Mouse (Mus musculus) spleen, postnatal 4 days (tissue): ENCODE results near the gene Olfr91.

Source experiments
- DNase-seq, 2 experiments: peaks; one replicate each; pipeline ENCODE4 v3.0.0; 2022; ENCODE audit warnings: low spot score in 2 of 2

Olfr91 gene

GRCm38 (mm10) chr17:37062101-37062641, 35.9 kb downstream of the Olfr91 start:
- DNase-seq, result no peak

DNA sequence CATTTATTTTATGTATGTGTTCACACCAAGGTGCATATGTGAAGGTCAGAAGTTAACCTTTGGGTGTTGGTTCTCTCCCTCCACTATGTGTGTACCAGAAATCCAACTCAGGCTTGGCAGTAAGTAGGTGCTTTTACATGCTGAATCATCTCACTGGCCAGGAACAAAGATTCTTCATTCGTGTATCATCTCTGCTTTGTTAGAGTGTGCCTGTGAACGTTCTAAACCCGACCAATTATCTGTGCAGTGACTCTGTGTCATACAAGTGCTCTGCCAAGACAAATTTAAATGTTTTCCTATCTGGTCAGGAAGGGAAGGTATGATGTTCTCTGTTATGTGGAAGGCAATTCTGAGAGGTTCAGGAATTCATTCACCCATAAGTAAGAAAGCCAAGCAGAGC, 36.6 kb downstream of the Olfr91 start:
- no peak for DNase-seq

DNA sequence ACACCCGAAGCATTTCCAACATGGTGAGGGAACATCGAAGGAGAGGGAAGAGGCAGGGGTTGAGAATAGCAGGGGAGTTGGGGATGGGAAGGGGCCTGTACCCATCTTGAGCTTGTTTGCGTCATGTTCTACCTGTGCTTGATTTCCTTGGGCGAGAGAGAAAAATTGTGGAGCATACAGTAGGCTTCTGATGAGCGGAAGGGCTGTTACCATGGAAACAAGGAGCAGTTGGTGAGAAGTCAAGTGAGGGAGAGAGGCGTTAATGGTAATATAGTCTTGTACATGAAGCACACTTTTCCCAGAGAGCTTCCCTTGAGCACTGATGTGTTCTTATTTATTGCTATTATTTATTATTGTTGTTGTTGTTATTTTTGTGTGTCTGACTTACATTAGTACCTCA, 41.1 kb downstream of the Olfr91 start:
- DNase-seq, result no peak

DNA sequence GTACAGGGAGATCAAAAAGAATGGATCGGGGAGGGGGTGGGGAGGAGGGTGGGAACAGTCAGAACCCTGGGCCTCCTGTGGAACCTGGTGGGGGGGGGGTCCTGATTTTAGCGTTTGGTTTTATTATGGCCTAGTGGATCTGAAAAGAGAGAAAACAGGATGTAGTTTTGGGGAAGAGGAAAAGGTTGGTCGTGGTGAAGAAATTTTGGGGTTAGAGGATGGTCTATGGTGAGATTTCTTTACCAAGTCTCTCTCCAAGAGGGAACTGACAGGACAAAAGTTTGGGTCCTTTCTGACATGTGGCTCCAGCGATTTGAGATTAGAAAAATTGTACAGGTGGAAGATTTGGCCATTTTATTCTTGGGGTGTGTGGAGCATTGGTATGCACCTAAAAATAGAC, 46.3 kb downstream of the Olfr91 start:
- DNase-seq, result no peak

GRCm38 (mm10) chr17:37050876-37051275, 47.2 kb downstream of the Olfr91 start:
- no peak for DNase-seq

DNA sequence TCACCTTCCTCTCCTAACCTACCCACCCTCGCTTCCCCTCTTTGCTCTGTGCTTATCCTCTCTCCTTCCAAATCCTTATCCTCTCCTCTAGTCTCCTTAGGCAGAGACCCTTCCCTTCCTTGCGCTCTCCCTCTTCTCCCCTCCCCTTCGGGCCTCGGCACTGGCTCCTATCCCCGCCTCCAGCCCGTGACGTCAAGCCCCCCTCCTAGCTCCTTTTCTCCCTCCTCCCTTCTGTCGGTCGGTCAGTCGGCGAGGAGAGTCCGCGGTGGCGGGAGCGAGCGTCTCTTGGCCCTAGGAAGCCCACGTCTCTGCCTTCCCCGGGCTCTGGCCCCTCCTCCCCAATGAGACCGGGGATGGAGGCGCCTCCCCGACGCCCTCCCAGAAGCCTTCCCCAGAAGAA, 47.7 kb downstream of the Olfr91 start:
- peak in 1 of 2 experiments; percentile 64 for DNase-seq

DNA sequence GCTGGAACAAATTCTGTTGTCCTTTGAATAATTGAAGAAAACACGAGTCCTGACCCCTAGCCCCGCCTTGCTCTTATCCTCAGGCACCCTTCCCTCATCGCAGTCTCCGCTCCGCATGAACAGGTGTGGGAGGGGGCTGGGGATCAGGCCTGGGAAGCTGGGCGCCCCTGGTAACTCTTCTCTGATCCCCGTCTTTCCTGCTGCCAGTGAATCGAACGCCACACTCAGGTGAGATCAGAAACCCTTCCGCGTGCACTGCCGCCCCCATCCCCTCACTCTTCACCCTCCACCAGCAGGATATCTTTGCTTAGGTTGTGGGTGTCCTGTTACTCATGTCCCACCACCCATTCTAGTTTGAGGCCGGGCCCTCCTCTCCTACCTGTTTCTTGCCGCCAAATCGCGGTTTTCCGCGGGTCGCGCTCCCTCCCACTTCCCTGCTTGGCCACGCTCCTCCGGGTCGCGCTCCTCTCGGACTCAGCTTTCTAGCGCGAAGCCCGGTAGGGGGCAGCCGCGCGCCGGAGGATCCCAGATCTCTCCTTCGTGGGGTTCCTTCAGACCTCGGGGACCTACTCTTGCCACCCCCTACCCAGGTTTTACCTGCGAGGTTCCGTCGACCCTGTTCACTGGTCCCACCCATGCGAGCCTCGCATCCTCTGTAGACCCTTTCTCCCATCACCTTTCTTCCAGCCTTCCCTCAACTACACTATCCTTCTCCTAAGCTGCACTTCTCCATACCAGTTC, 48.3 kb downstream of the Olfr91 start:
- peak in 1 of 2 experiments; percentile 74 for DNase-seq

DNA sequence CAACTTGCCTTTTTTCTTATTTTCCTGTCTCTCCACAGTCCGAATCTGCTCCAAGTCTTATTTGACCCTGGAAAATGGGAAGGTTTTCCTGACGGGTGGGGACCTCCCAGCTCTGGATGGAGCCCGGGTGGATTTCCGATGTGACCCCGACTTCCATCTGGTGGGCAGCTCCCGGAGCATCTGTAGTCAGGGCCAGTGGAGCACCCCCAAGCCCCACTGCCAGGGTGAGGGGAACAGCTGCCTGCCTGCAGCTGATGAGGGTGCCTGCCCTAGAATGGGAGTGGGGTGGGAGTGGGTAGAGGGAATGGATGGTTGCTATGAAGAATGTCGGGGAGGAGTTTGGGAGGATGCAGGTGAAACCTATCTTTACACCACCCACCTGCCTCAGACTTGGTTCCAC, 49.7 kb downstream of the Olfr91 start:
- no peak for DNase-seq

- DNase-seq, result no peak
Measured at GRCm38 (mm10) chr17:37047981-37048380, 50.1 kb downstream of the Olfr91 start.

GRCm38 (mm10) chr17:37047332-37047976, 50.6 kb downstream of the Olfr91 start:
- no peak for DNase-seq

GRCm38 (mm10) chr17:37046312-37047112, 51.6 kb downstream of the Olfr91 start:
- DNase-seq, result peak in 1 of 2 experiments; percentile 67

DNA sequence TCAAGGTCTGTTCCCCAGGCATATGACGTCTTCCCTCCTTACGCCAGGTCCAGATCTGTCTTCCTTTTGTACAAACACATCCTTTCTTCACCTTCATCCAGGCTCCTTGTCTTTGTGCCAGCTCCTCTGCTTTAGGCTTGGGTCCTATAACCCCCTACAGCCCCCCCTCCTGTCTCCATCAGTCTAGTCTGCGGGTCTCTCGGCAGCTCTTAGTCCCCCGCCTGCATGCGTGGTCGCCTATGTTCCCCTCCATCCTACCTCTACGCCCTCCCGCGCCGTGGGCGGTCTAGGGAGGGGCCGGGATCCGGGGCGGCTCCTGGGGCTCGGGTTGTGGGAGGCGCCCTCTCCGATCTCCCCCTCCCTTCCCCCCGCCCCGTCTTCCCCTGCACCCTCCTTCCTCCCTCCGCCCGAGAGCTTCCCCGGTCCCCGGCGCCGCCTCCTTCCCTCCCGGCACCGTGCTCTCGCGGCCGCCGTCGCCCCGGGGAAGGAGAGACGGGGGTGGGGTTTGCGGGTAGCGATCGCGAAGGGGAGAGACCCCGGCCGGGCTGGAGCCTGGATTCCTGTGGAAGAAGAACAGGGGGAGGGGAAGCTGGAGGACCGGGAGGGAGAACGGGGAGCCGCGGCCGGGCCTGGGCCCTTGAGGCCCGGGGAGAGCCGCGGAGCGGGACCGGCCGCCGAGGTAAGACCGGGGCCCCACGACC, 52.3 kb downstream of the Olfr91 start, which contains the start of gene Gabbr1:
Gene Gabbr1, plus strand, starts transcription at position 356 of the 701 bp plus-strand sequence.
- DNase-seq, result peak; percentile 33 to 73

DNA sequence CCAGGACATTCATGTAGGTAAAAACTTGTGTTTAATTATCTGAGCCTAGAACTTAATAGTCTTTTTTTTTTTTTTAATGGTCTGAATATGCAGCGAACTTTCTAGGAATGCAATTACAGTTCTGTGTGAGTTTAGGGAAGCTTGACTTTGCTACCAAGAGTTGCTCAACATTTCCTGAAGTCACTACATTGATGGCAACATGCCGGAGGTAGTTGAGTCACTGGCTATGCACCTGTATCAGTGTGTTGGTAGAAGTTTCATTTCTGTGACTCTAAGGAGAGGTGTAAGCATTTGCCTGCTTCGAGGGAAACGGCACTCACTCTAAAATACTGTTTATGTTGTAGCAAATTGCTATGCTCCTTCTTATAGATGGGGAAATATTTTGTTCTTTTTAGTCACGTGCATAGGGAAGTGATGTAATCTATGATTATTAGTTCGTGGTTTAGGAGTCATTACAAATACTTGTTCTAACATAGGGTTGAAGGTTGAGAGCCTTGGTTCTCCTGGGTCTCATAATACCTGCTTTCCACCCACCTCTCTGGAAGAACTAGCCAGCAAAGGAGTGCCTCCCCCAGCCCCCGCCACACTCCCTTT, 53.3 kb downstream of the Olfr91 start:
- no peak for DNase-seq
